Mouse (Mus musculus): ENCODE results near the gene Pbx3. TPM values are rescaled to one million over a fixed set of nuclear protein-coding genes. Genes with fewer than 3 reads are reported as not detected.

The Pbx3 gene
- polyA plus RNA-seq, 1 experiment from 2014 or later, result 35.3 TPM

- H3K27me3 ChIP-seq (ENCODE audit: control insufficient read depth, insufficient read depth, low read length), result no peaks in the 10 kb centered on the region
- no peaks in the 10 kb centered on the region for H3K9me3 ChIP-seq (ENCODE audit: control insufficient read depth, low read depth, low read length)
- no peak for ATAC-seq (ENCODE audit: insufficient number of reproducible peaks, insufficient read depth, low FRiP score, low read depth)
- no peaks in the 10 kb centered on the region for H3K36me3 ChIP-seq (ENCODE audit: control insufficient read depth, insufficient read depth, low read length)
- 91% methylated on average over 1 of the region's 1 CpGs for WGBS
- no peak overlapping the region for H3K4me2 ChIP-seq (replicated peaks; ENCODE audit: low read depth, low read length)
- no peak overlapping the region for H3K9ac ChIP-seq (replicated peaks; ENCODE audit: low read depth, low read length)
- no peak overlapping the region for H3K4me3 ChIP-seq (ENCODE audit: low read depth, low read length)
- no peak overlapping the region for H3K27ac ChIP-seq (ENCODE audit: low read length)
- H3K4me1 ChIP-seq (ENCODE audit: control insufficient read depth, insufficient read depth, low read length), result no peaks in the 10 kb centered on the region
Measured at GRCm38 (mm10) chr2:34146431-34146830, 226.5 kb downstream of the Pbx3 start.

- Histone ChIP-seq H3K4me3 (ENCODE audit: low read depth, low read length) (no peak overlapping the region), H3K9me3 (ENCODE audit: control insufficient read depth, low read depth, low read length) (no peaks in the 10 kb centered on the region), H3K27me3 (ENCODE audit: control insufficient read depth, insufficient read depth, low read length) (no peaks in the 10 kb centered on the region), H3K4me2 (replicated peaks; ENCODE audit: low read depth, low read length) (no peak overlapping the region), H3K9ac (replicated peaks; ENCODE audit: low read depth, low read length) (no peak overlapping the region), H3K27ac (ENCODE audit: low read length) (no peak overlapping the region), H3K4me1 (ENCODE audit: control insufficient read depth, insufficient read depth, low read length) (no peaks in the 10 kb centered on the region), H3K36me3 (ENCODE audit: control insufficient read depth, insufficient read depth, low read length) (no peaks in the 10 kb centered on the region)
- no peak for ATAC-seq (ENCODE audit: insufficient number of reproducible peaks, insufficient read depth, low FRiP score, low read depth)
- 83% methylated on average over 5 of the region's 5 CpGs for WGBS
Measured at GRCm38 (mm10) chr2:34139470-34140158, 233.3 kb downstream of the Pbx3 start.

- Histone ChIP-seq H3K36me3 (ENCODE audit: control insufficient read depth, insufficient read depth, low read length) (no peaks in the 10 kb centered on the region), H3K27ac (ENCODE audit: low read length) (no peak overlapping the region), H3K9ac (replicated peaks; ENCODE audit: low read depth, low read length) (no peak overlapping the region), H3K9me3 (ENCODE audit: control insufficient read depth, low read depth, low read length) (no peaks in the 10 kb centered on the region), H3K4me3 (ENCODE audit: low read depth, low read length) (no peak overlapping the region), H3K4me2 (replicated peaks; ENCODE audit: low read depth, low read length) (no peak overlapping the region), H3K4me1 (ENCODE audit: control insufficient read depth, insufficient read depth, low read length) (no peaks in the 10 kb centered on the region), H3K27me3 (ENCODE audit: control insufficient read depth, insufficient read depth, low read length) (no peaks in the 10 kb centered on the region)
- no peak for ATAC-seq (ENCODE audit: insufficient number of reproducible peaks, insufficient read depth, low FRiP score, low read depth)
- WGBS, result 83% methylated on average over 7 of the region's 7 CpGs
Measured at GRCm38 (mm10) chr2:34135316-34135715, 237.6 kb downstream of the Pbx3 start.

- Histone ChIP-seq H3K9me3 (ENCODE audit: control insufficient read depth, low read depth, low read length) (no peaks in the 10 kb centered on the region), H3K36me3 (ENCODE audit: control insufficient read depth, insufficient read depth, low read length) (no peaks in the 10 kb centered on the region), H3K9ac (replicated peaks; ENCODE audit: low read depth, low read length) (no peak overlapping the region), H3K27ac (ENCODE audit: low read length) (no peak overlapping the region), H3K4me2 (replicated peaks; ENCODE audit: low read depth, low read length) (no peak overlapping the region), H3K27me3 (ENCODE audit: control insufficient read depth, insufficient read depth, low read length) (no peaks in the 10 kb centered on the region), H3K4me3 (ENCODE audit: low read depth, low read length) (no peak overlapping the region), H3K4me1 (ENCODE audit: control insufficient read depth, insufficient read depth, low read length) (no peaks in the 10 kb centered on the region)
- WGBS, result 81% methylated on average over 1 of the region's 1 CpGs
- ATAC-seq (ENCODE audit: insufficient number of reproducible peaks, insufficient read depth, low FRiP score, low read depth), result no peak
Measured at GRCm38 (mm10) chr2:34132751-34133150, 240.2 kb downstream of the Pbx3 start.

- 59% methylated on average over 13 of the region's 13 CpGs for WGBS
- no peaks in the 10 kb centered on the region for H3K27me3 ChIP-seq (ENCODE audit: control insufficient read depth, insufficient read depth, low read length)
- no peak for ATAC-seq (ENCODE audit: insufficient number of reproducible peaks, insufficient read depth, low FRiP score, low read depth)
- H3K27ac ChIP-seq (ENCODE audit: low read length), result no peak overlapping the region
- H3K9ac ChIP-seq (replicated peaks; ENCODE audit: low read depth, low read length), result no peak overlapping the region
- no peaks in the 10 kb centered on the region for H3K9me3 ChIP-seq (ENCODE audit: control insufficient read depth, low read depth, low read length)
- no peaks in the 10 kb centered on the region for H3K4me1 ChIP-seq (ENCODE audit: control insufficient read depth, insufficient read depth, low read length)
- H3K4me2 ChIP-seq (replicated peaks; ENCODE audit: low read depth, low read length), result no peak overlapping the region
- H3K4me3 ChIP-seq (ENCODE audit: low read depth, low read length), result no peak overlapping the region
- H3K36me3 ChIP-seq (ENCODE audit: control insufficient read depth, insufficient read depth, low read length), result no peaks in the 10 kb centered on the region
Measured at GRCm38 (mm10) chr2:34129674-34130267, 243.2 kb downstream of the Pbx3 start.

GRCm38 (mm10) chr2:34127871-34128270 lies 245.1 kb downstream of the Pbx3 start:
- H3K9ac ChIP-seq (replicated peaks; ENCODE audit: low read depth, low read length), result no peak overlapping the region
- H3K27ac ChIP-seq (ENCODE audit: low read length), result no peak overlapping the region
- WGBS, result 77% methylated on average over 1 of the region's 1 CpGs
- no peaks in the 10 kb centered on the region for H3K27me3 ChIP-seq (ENCODE audit: control insufficient read depth, insufficient read depth, low read length)
- H3K9me3 ChIP-seq (ENCODE audit: control insufficient read depth, low read depth, low read length), result no peaks in the 10 kb centered on the region
- no peak for ATAC-seq (ENCODE audit: insufficient number of reproducible peaks, insufficient read depth, low FRiP score, low read depth)
- no peaks in the 10 kb centered on the region for H3K4me1 ChIP-seq (ENCODE audit: control insufficient read depth, insufficient read depth, low read length)
- no peaks in the 10 kb centered on the region for H3K36me3 ChIP-seq (ENCODE audit: control insufficient read depth, insufficient read depth, low read length)
- no peak overlapping the region for H3K4me2 ChIP-seq (replicated peaks; ENCODE audit: low read depth, low read length)
- H3K4me3 ChIP-seq (ENCODE audit: low read depth, low read length), result no peak overlapping the region

GRCm38 (mm10) chr2:34123896-34124295 lies 249.0 kb downstream of the Pbx3 start:
- Histone ChIP-seq H3K4me3 (ENCODE audit: low read depth, low read length) (no peak overlapping the region), H3K4me1 (ENCODE audit: control insufficient read depth, insufficient read depth, low read length) (no peaks in the 10 kb centered on the region), H3K27ac (ENCODE audit: low read length) (no peak overlapping the region), H3K36me3 (ENCODE audit: control insufficient read depth, insufficient read depth, low read length) (no peaks in the 10 kb centered on the region), H3K4me2 (replicated peaks; ENCODE audit: low read depth, low read length) (no peak overlapping the region), H3K27me3 (ENCODE audit: control insufficient read depth, insufficient read depth, low read length) (no peaks in the 10 kb centered on the region), H3K9ac (replicated peaks; ENCODE audit: low read depth, low read length) (no peak overlapping the region), H3K9me3 (ENCODE audit: control insufficient read depth, low read depth, low read length) (no peaks in the 10 kb centered on the region)
- WGBS, result 42% methylated on average over 12 of the region's 12 CpGs
- no peak for ATAC-seq (ENCODE audit: insufficient number of reproducible peaks, insufficient read depth, low FRiP score, low read depth)

Data from stomach, embryonic 14.5 days (tissue).